Mouse (Mus musculus): ENCODE data around the gene Fam92b. TPM values are rescaled to one million over a fixed set of nuclear protein-coding genes. Genes with fewer than 3 reads are reported as not detected.
A peak's percentile ranks its signal among the peaks of the same experiment; 100 is the strongest.

The Fam92b gene
- polyA plus RNA-seq, 1 experiment, result 10.2 TPM

DNA sequence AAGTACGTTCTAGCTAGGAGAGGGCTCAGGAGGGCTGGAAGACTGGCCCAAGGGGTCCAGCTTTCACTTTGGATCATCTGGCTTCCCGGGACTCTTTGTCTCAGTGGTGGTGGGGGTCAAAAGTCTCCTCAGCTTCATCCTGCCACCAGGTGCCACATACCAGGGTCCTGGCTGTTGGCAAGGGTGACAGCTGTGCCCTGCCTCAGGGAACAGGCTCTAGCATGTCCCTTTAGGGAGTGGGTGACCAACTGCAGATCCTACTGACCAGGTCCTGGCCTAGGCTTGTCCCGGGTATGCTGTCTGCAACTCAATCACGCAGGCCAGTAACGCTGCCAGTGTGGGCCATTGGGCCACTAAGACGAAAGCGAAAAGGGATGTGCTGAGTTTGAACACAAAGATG lies 35.3 kb upstream of the Fam92b start:
- no peak overlapping the region for H3K4me3 ChIP-seq (replicated peaks; ENCODE audit: extremely low read depth, low read depth, low read length)
- no peaks in the 10 kb centered on the region for H3K4me1 ChIP-seq (ENCODE audit: control insufficient read depth, insufficient read depth, low read length)
- TF ChIP-seq POLR2A (IDR thresholded peaks at IDR 0.05; ENCODE audit: borderline replicate concordance, extremely low read depth, low read depth, low read length), result no peak
- TF ChIP-seq CTCF (IDR thresholded peaks at IDR 0.05; ENCODE audit: insufficient read depth, low read length), result no peak
- WGBS, result 90% methylated on average over 7 of the region's 7 CpGs
- DNase-seq, result no peak

- no peak for DNase-seq
- Histone ChIP-seq H3K4me3 (replicated peaks; ENCODE audit: extremely low read depth, low read depth, low read length) (no peak overlapping the region), H3K4me1 (ENCODE audit: control insufficient read depth, insufficient read depth, low read length) (no peaks in the 10 kb centered on the region)
- TF ChIP-seq CTCF (IDR thresholded peaks at IDR 0.05; ENCODE audit: insufficient read depth, low read length) (no peak), POLR2A (IDR thresholded peaks at IDR 0.05; ENCODE audit: borderline replicate concordance, extremely low read depth, low read depth, low read length) (no peak)
- 38% methylated on average over 4 of the region's 4 CpGs for WGBS
Measured at GRCm38 (mm10) chr8:120211345-120211744, 34.1 kb upstream of the Fam92b start.

DNA sequence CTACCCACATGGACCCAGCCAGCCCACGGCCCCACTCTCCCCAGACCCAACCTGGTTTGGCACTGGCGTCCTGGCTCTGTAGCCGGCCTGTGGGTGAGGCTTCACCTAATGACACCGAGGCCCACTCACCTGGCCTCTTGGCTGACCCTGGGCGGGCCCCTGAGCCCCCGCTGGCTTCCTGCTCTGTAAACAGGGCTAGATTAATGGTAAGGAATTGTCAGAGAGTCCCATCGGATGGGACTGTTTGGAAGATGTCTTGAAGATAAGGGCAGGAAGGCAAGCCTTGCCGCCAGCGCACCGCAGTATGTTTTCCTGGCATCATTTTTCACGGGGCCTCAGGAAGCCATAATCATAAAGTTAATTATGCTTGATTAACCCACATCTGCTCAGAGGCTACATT lies 30.8 kb upstream of the Fam92b start:
- no peak overlapping the region for H3K4me3 ChIP-seq (replicated peaks; ENCODE audit: extremely low read depth, low read depth, low read length)
- TF ChIP-seq POLR2A (IDR thresholded peaks at IDR 0.05; ENCODE audit: borderline replicate concordance, extremely low read depth, low read depth, low read length) (no peak), CTCF (IDR thresholded peaks at IDR 0.05; ENCODE audit: insufficient read depth, low read length) (no peak)
- peaks cover 7% of the 10 kb centered on the region; the same call in 1 of the 2 replicates for H3K4me1 ChIP-seq (ENCODE audit: control insufficient read depth, insufficient read depth, low read length)
- no peak for DNase-seq
- WGBS, result 39% methylated on average over 11 of the region's 11 CpGs

DNA sequence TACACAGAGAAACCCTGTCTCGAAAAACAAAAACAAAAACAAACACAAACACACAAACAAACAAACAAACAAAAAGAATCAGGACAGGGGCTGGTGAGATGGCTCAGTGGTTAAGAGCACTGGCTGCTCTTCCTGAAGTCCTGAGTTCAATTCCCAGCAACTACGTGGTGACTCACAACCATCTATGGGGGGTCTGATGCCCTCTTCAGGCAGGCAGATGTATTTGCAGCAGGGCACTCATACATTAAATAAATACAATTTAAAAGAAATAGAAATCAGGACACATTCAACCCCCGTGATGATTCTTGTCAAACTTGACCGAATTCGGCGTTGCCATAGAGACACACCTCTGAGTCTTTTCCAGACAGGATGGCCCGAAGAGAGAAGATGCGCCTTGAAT lies 30.1 kb upstream of the Fam92b start:
- WGBS, result 84% methylated on average over 8 of the region's 8 CpGs
- TF ChIP-seq POLR2A (IDR thresholded peaks at IDR 0.05; ENCODE audit: borderline replicate concordance, extremely low read depth, low read depth, low read length) (no peak), CTCF (IDR thresholded peaks at IDR 0.05; ENCODE audit: insufficient read depth, low read length) (peak; percentile 13; the same call in 1 of the 2 replicates)
- DNase-seq, result no peak
- H3K4me1 ChIP-seq (ENCODE audit: control insufficient read depth, insufficient read depth, low read length), result peaks cover 7% of the 10 kb centered on the region; the same call in 1 of the 2 replicates
- no peak overlapping the region for H3K4me3 ChIP-seq (replicated peaks; ENCODE audit: extremely low read depth, low read depth, low read length)

DNA sequence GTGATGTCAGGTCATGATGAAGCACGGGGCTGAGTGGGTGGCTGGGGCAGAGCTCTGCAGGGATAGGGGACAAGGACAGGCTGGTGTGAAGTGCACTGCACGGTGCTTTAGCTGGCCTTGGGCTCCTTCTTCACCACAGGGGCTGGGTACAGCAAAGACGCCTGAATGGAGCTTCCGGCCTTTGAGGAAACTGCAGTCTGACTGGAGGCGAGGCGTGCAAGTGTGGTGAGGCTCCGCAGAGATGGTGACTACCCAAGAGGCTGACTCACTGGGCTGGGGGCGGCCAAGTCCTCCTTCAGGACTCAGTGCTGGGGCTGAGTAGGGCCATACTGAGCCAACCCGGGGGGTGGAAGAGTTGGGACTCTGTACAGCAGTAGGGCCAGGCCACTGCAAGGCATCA lies 28.6 kb upstream of the Fam92b start:
- 56% methylated on average over 9 of the region's 9 CpGs for WGBS
- Histone ChIP-seq H3K4me1 (ENCODE audit: control insufficient read depth, insufficient read depth, low read length) (peaks cover 7% of the 10 kb centered on the region; the same call in 1 of the 2 replicates), H3K4me3 (replicated peaks; ENCODE audit: extremely low read depth, low read depth, low read length) (no peak overlapping the region)
- TF ChIP-seq POLR2A (IDR thresholded peaks at IDR 0.05; ENCODE audit: borderline replicate concordance, extremely low read depth, low read depth, low read length) (no peak), CTCF (IDR thresholded peaks at IDR 0.05; ENCODE audit: insufficient read depth, low read length) (no peak)
- no peak for DNase-seq

DNA sequence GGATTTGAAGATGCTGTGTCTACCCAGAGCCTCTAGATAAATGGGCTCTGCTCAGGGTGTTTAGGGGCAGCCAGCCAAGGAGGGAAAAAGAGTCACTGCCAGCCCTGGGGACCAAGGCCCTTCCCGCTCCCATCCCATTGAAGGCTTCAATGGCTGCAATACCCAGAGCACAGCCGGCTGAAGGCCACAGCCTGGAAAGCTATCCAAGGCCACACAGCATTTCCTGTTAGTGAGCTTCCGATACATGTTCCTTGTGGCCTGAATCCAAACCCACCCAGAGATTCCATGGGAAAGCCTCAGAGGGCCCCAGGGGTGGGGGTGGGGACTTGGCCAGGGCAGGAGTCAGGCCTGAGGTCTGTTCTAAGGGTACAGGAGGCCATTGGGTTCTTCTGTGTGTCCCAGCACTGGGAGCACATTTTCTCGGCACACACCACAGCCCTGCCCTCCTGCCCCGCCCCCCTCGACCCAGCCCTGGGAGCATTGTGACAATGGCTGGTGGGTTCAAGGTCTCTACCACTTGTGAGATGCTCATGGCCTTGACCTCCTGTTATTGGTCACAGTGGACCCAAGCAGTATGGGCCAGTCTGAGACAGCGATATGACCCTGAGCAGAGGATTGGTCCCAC lies 27.6 kb upstream of the Fam92b start:
- DNase-seq, result no peak
- TF ChIP-seq CTCF (IDR thresholded peaks at IDR 0.05; ENCODE audit: insufficient read depth, low read length) (no peak), POLR2A (IDR thresholded peaks at IDR 0.05; ENCODE audit: borderline replicate concordance, extremely low read depth, low read depth, low read length) (no peak)
- Histone ChIP-seq H3K4me3 (replicated peaks; ENCODE audit: extremely low read depth, low read depth, low read length) (no peak overlapping the region), H3K4me1 (ENCODE audit: control insufficient read depth, insufficient read depth, low read length) (peaks cover 7% of the 10 kb centered on the region; the same call in 1 of the 2 replicates)
- 43% methylated on average over 7 of the region's 7 CpGs for WGBS

DNA sequence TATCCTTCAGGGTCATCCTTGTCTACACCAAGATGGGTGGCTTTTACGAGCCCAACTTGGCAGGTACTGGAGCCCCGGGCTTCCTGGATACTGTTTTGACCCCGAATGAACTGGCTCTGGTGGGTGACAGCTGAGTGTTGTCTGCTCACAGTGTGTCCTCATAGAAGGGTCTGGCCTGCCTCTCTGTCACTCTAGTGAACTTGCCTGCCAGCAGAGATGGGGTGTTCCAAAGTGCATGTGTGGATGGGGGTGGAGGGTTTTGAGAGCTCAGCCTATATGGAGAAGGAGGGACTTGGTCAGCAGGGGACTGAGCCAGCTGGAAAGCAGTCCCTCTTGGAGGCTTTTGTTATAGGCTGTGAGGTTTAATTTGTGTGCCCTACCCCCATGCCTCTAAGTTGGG lies 25.3 kb upstream of the Fam92b start:
- 56% methylated on average over 3 of the region's 3 CpGs for WGBS
- H3K4me1 ChIP-seq (ENCODE audit: control insufficient read depth, insufficient read depth, low read length), result peaks cover 7% of the 10 kb centered on the region; the same call in 1 of the 2 replicates
- H3K4me3 ChIP-seq (replicated peaks; ENCODE audit: extremely low read depth, low read depth, low read length), result no peak overlapping the region
- no peak for DNase-seq
- TF ChIP-seq CTCF (IDR thresholded peaks at IDR 0.05; ENCODE audit: insufficient read depth, low read length), result no peak
- TF ChIP-seq POLR2A (IDR thresholded peaks at IDR 0.05; ENCODE audit: borderline replicate concordance, extremely low read depth, low read depth, low read length), result no peak

- Histone ChIP-seq H3K4me1 (ENCODE audit: control insufficient read depth, insufficient read depth, low read length) (peaks cover 7% of the 10 kb centered on the region; the same call in 1 of the 2 replicates), H3K4me3 (replicated peaks; ENCODE audit: extremely low read depth, low read depth, low read length) (no peak overlapping the region)
- WGBS, result 83% methylated on average over 6 of the region's 6 CpGs
- TF ChIP-seq CTCF (IDR thresholded peaks at IDR 0.05; ENCODE audit: insufficient read depth, low read length), result no peak
- no peak for TF ChIP-seq POLR2A (IDR thresholded peaks at IDR 0.05; ENCODE audit: borderline replicate concordance, extremely low read depth, low read depth, low read length)
- DNase-seq, result no peak
Measured at GRCm38 (mm10) chr8:120201351-120201750, 24.1 kb upstream of the Fam92b start.

DNA sequence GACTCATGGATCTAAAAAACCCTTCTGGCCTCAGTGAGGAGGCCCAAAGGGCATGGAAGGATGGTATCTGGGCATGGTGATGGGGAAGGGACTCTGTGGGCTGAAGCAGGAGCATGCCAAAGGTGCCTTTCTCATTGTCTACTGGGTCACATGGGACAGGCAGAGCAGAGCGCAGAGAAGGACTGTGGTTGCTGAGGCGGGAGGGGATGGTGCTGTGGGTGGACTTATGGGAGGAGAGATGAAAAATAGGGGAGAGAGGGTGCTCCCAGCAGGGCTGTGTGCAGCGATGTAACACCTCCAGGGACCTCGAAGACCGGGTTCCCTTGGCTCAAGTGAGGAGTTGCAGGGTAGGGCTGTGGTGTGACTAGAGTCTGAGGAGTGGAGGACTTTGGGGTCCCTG lies 14.9 kb upstream of the Fam92b start:
- no peak for DNase-seq
- H3K4me1 ChIP-seq (ENCODE audit: control insufficient read depth, insufficient read depth, low read length), result peaks cover 12% of the 10 kb centered on the region
- H3K4me3 ChIP-seq (replicated peaks; ENCODE audit: extremely low read depth, low read depth, low read length), result no peak overlapping the region
- no peak for TF ChIP-seq POLR2A (IDR thresholded peaks at IDR 0.05; ENCODE audit: borderline replicate concordance, extremely low read depth, low read depth, low read length)
- no peak for TF ChIP-seq CTCF (IDR thresholded peaks at IDR 0.05; ENCODE audit: insufficient read depth, low read length)
- WGBS, result 94% methylated on average over 5 of the region's 5 CpGs

DNA sequence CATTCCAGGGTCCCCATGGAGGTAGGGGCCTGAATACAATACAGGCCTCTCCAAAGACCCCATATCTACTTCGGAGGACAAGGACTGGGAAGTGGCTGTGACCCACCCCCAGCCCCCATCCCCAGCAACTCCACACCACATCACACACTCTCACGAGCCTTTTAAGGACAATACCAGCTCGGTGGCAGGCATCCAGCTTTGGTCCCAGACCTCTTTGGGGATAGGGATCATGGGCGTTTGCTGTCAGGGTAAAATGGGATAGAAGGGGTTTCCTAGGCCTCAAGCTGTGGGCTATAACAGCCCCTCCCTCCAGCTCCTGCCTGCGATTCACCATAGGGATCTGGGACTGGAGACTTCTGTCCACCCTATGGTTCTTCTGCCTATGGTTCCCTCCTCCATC lies 14.4 kb upstream of the Fam92b start:
- WGBS, result 57% methylated on average over 5 of the region's 5 CpGs
- Histone ChIP-seq H3K4me3 (replicated peaks; ENCODE audit: extremely low read depth, low read depth, low read length) (no peak overlapping the region), H3K4me1 (ENCODE audit: control insufficient read depth, insufficient read depth, low read length) (peaks cover 13% of the 10 kb centered on the region)
- TF ChIP-seq CTCF (IDR thresholded peaks at IDR 0.05; ENCODE audit: insufficient read depth, low read length) (no peak), POLR2A (IDR thresholded peaks at IDR 0.05; ENCODE audit: borderline replicate concordance, extremely low read depth, low read depth, low read length) (no peak)
- DNase-seq, result no peak

Data from lung, adult 2 months (tissue).